Mouse (Mus musculus) kidney, adult 10 weeks (tissue): ENCODE measurements around the gene Akap4. TPM values are rescaled to one million over a fixed set of nuclear protein-coding genes. Genes with fewer than 3 reads are reported as not detected.

Experiments used
- polyA plus RNA-seq: library from polyadenylated mRNA; stranded (reverse); fragments of 350-450 nt; fragmentation: Illumina TruSeq; extraction: RNeasy Lipid Tissue Mini Kit (QIAGEN cat#74804); gene quantifications from one replicate; pipeline ENCODE4 v1.2.3, GENCODE M21; 2014; ENCODE audit warnings: low read depth, low replicate concordance

Akap4 gene
- 0.20 TPM for polyA plus RNA-seq

DNA sequence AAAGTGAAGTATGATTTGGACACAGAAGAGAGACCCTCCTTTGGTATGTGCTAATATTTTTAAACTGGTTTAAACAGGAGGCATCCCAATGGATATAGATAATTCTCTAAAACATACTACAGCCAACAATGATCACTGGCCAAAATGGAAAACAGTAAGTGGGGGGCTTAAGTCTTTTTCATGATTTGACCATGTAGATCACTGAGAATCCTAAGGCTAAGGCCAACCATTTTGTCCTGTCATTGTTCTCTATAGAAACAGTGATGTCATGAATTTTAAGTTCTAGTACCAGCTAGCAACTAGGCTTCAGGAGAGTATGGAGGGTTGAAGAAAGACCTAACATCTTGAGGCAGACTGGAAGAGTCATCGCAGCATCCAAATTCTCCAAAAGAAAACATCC, at the start of gene Akap4:
Gene Akap4, plus strand, starts transcription at position 301 of the 400 bp plus-strand sequence.

DNA sequence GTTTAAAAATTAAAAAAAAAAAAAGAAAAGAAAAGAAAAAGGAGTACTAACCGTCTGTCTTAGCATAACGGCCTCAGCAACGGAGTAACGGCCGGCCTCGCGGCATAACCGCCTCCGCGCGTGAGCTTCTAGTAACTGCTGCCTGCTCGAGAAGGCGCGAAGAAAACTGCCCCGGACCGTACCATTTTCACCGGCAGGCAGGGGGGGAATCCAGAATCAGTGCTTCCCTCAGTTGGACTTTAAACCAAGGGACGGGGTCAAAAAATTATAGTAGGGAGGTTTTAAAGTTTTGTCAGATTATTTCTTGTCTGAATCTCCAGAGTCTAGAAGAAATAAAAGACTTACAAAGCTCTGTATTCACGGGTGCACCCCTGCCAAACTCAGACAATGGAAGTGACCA, 25.8 kb upstream of the Akap4 start, which contains the start of gene Ccnb3:
Gene Ccnb3, minus strand, starts transcription at position 101 of the 400 bp plus-strand sequence.

Other genes starting within 250 kb of the Akap4 start
- gene Ccnb3, start 25.9 kb upstream of the Akap4 start, polyA plus RNA-seq, result not detected